Mouse (Mus musculus): ENCODE data around the gene Prkch. TPM values are rescaled to one million over a fixed set of nuclear protein-coding genes. Genes with fewer than 3 reads are reported as not detected.
"Not testable (repeated sequence)": the region's sequence is repeated elsewhere in the genome, so short reads cannot be mapped to it uniquely, and the experiment has no call there.

The Prkch gene
- polyA plus RNA-seq (2012; rRNA removed) = 12.5 and 13.5 TPM in 2 replicates

GRCm38 (mm10) chr12:73584610-73585240 lies at the start of gene Prkch:
Gene Prkch, plus strand, starts transcription at chr12:73584796.
- DNase-seq (ENCODE audit: low read depth in 1 of 2, low spot score in 2 of 2) = peak in 1 of 2 experiments; percentile 77
- Histone ChIP-seq H3K27ac (ENCODE audit: insufficient read depth, low read length) (peak within 1 kb of the TSS; percentile 87), H3K4me1 (ENCODE audit: control insufficient read depth, insufficient read depth, insufficient read length) (no peaks in the 10 kb centered on the region; the same call in 1 of the 2 replicates), H3K27me3 (ENCODE audit: control insufficient read depth, insufficient read depth, low read length) (peaks cover 10% of the 10 kb centered on the region), H3K4me3 (ENCODE audit: extremely low read depth, insufficient read depth, insufficient read length) (peak within 1 kb of the TSS; percentile 65), H3K36me3 (ENCODE audit: control insufficient read depth, insufficient read depth, low read length) (no peaks in the 10 kb centered on the region)
- WGBS = 1% methylated on average over 58 of the region's 61 CpGs
- TF ChIP-seq CTCF (IDR thresholded peaks at IDR 0.05; ENCODE audit: extremely low read depth, insufficient read depth, insufficient read length, insufficient replicate concordance) (no peak), POLR2A (IDR thresholded peaks at IDR 0.05; ENCODE audit: low read depth, low read length) (no peak; the same call in 1 of the 2 replicates)

- Histone ChIP-seq H3K27me3 (ENCODE audit: control insufficient read depth, insufficient read depth, low read length) (no peaks in the 10 kb centered on the region), H3K27ac (ENCODE audit: insufficient read depth, low read length) (no peak overlapping the region), H3K36me3 (ENCODE audit: control insufficient read depth, insufficient read depth, low read length) (no peaks in the 10 kb centered on the region), H3K4me1 (ENCODE audit: control insufficient read depth, insufficient read depth, insufficient read length) (no peaks in the 10 kb centered on the region), H3K4me3 (ENCODE audit: extremely low read depth, insufficient read depth, insufficient read length) (no peak overlapping the region)
- no peak for DNase-seq (ENCODE audit: low read depth in 1 of 2, low spot score in 2 of 2)
- WGBS = 57% methylated on average over 17 of the region's 17 CpGs
- TF ChIP-seq POLR2A (IDR thresholded peaks at IDR 0.05; ENCODE audit: low read depth, low read length) (no peak), CTCF (IDR thresholded peaks at IDR 0.05; ENCODE audit: extremely low read depth, insufficient read depth, insufficient read length, insufficient replicate concordance) (no peak)
Observed at GRCm38 (mm10) chr12:73537499-73538138, 47.0 kb upstream of the Prkch start.

DNA sequence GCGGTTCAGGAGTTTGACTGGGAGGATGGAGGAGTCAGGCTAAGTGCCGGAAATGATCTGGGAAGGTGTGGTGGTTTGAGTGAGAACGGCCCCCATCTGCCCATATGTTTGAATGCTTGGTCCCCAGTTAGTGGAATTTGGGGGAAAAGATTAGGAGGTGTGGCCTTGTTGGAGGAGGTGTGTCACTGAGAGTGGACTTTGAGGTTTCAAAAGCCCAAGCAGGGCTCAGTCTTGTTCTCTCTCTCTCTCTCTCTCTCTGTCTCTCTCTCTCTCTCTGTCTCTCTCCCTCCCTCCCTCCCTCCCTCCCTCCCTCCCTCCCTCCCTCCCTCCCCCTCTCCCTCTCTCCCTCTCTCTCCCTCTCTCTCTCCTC lies 46.5 kb upstream of the Prkch start:
- DNase-seq (ENCODE audit: low read depth in 1 of 2, low spot score in 2 of 2); H3K36me3 ChIP-seq (ENCODE audit: control insufficient read depth, insufficient read depth, low read length); H3K27me3 ChIP-seq (ENCODE audit: control insufficient read depth, insufficient read depth, low read length); H3K4me3 ChIP-seq (ENCODE audit: extremely low read depth, insufficient read depth, insufficient read length); H3K27ac ChIP-seq (ENCODE audit: insufficient read depth, low read length); H3K4me1 ChIP-seq (ENCODE audit: control insufficient read depth, insufficient read depth, insufficient read length): not testable (repeated sequence)
- 67% methylated on average over 3 of the region's 3 CpGs for WGBS

GRCm38 (mm10) chr12:73539151-73539550 lies 45.4 kb upstream of the Prkch start:
- TF ChIP-seq POLR2A (IDR thresholded peaks at IDR 0.05; ENCODE audit: low read depth, low read length) (no peak), CTCF (IDR thresholded peaks at IDR 0.05; ENCODE audit: extremely low read depth, insufficient read depth, insufficient read length, insufficient replicate concordance) (no peak)
- 66% methylated on average over 2 of the region's 2 CpGs for WGBS
- Histone ChIP-seq H3K36me3 (ENCODE audit: control insufficient read depth, insufficient read depth, low read length) (no peaks in the 10 kb centered on the region), H3K27ac (ENCODE audit: insufficient read depth, low read length) (no peak overlapping the region), H3K4me3 (ENCODE audit: extremely low read depth, insufficient read depth, insufficient read length) (no peak overlapping the region), H3K27me3 (ENCODE audit: control insufficient read depth, insufficient read depth, low read length) (peaks cover 1% of the 10 kb centered on the region; the same call in 1 of the 2 replicates), H3K4me1 (ENCODE audit: control insufficient read depth, insufficient read depth, insufficient read length) (no peaks in the 10 kb centered on the region)
- no peak for DNase-seq (ENCODE audit: low read depth in 1 of 2, low spot score in 2 of 2)

DNA sequence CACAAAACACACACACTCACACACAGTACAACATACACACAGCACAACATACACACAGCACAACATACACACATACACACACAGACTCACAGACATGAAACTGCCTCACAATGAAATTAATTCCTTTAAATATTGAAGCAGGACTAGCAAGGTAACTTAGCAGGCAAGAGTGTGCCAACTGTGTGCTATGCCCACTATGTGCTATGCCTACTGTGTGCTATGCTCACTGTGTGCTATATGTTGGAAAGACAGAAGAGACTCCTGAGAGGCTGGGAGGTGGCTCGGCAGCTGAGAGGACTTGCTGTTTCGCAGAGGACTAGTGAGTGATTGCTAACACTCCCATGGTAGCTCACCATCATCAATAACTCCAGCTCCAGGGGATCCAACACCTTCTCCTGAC lies 44.2 kb upstream of the Prkch start:
- TF ChIP-seq POLR2A (IDR thresholded peaks at IDR 0.05; ENCODE audit: low read depth, low read length) = no peak
- TF ChIP-seq CTCF (IDR thresholded peaks at IDR 0.05; ENCODE audit: extremely low read depth, insufficient read depth, insufficient read length, insufficient replicate concordance) = no peak
- H3K27me3 ChIP-seq (ENCODE audit: control insufficient read depth, insufficient read depth, low read length) = peaks cover 6% of the 10 kb centered on the region
- H3K4me1 ChIP-seq (ENCODE audit: control insufficient read depth, insufficient read depth, insufficient read length) = peaks cover 2% of the 10 kb centered on the region; the same call in 1 of the 2 replicates
- H3K4me3 ChIP-seq (ENCODE audit: extremely low read depth, insufficient read depth, insufficient read length) = no peak overlapping the region
- no peaks in the 10 kb centered on the region for H3K36me3 ChIP-seq (ENCODE audit: control insufficient read depth, insufficient read depth, low read length)
- no peak overlapping the region for H3K27ac ChIP-seq (ENCODE audit: insufficient read depth, low read length)
- no peak for DNase-seq (ENCODE audit: low read depth in 1 of 2, low spot score in 2 of 2)
- 88% methylated on average over 2 of the region's 2 CpGs for WGBS

GRCm38 (mm10) chr12:73543191-73543590 lies 41.4 kb upstream of the Prkch start:
- no peak overlapping the region for H3K27ac ChIP-seq (ENCODE audit: insufficient read depth, low read length)
- H3K4me1 ChIP-seq (ENCODE audit: control insufficient read depth, insufficient read depth, insufficient read length) = peaks cover 11% of the 10 kb centered on the region; the same call in 1 of the 2 replicates
- peaks cover 17% of the 10 kb centered on the region for H3K27me3 ChIP-seq (ENCODE audit: control insufficient read depth, insufficient read depth, low read length)
- H3K4me3 ChIP-seq (ENCODE audit: extremely low read depth, insufficient read depth, insufficient read length) = no peak overlapping the region
- no peak for TF ChIP-seq POLR2A (IDR thresholded peaks at IDR 0.05; ENCODE audit: low read depth, low read length)
- no peaks in the 10 kb centered on the region for H3K36me3 ChIP-seq (ENCODE audit: control insufficient read depth, insufficient read depth, low read length)
- DNase-seq (ENCODE audit: low read depth in 1 of 2, low spot score in 2 of 2) = no peak
- 93% methylated on average over 5 of the region's 5 CpGs for WGBS

All from spleen, adult 2 months (tissue).